Mouse (Mus musculus) ES-Bruce4 (cell line): ENCODE results near the gene Degs2.

Source experiments
- CTCF ChIP-seq: IDR thresholded peaks from one replicate; pipeline ENCODE4 v1.8.1; 2011; ENCODE audit warnings: low read depth, low read length
- EP300 ChIP-seq: IDR thresholded peaks from 2 replicates; pipeline ENCODE4 v1.6.1; 2011; ENCODE audit warnings: low read depth, low read length; ENCODE audit not compliant: insufficient read depth

DNA sequence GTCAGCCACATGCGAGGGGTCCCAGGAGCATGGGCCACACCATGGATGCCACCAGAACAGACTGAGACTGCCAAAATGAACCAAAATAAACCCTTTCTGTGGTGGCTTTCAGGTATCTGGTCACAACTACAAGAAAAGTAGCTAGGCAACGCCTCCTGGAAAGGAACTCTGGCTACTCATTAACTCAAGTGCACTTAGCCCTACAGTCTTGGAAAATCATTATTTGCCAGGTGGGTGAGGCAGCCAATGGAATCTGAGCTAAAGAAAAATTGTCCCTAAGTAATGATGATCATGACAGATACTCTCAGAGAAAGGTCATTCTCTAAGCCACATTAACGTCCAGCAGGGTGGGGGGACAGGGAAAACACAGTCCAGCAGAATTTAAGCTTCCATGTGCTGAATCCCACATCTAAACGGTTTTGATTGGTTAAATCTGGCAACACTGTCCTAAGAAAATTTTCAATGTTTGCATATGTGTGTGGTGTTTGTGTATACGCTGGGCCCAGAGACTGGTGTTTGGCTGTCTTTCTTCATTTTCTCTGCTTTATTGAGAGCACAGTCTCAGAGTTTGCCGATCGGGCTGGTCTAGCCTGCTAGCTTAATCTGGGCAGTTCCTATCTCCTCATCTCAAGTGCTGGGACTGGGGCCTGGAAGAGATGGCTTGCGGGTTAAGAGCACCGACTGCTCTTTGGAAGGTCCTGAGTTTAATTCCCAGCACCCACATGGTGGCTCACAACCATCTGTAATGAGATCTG, 8.9 kb upstream of the Degs2 start:
- no peak for TF ChIP-seq CTCF
- no peak for TF ChIP-seq EP300
